Mouse (Mus musculus): ENCODE measurements around the gene Wnk3. TPM values are rescaled to one million over a fixed set of nuclear protein-coding genes. Genes with fewer than 3 reads are reported as not detected.

Wnk3 gene
- not detected in 2 replicates for total RNA-seq (2023)

GRCm38 (mm10) chrX:151197778-151198177 is at the start of gene Wnk3:
Gene Wnk3 (plus strand): TSS chrX:151198078.

GRCm38 (mm10) chrX:151343761-151344500 is 146.1 kb downstream of the Wnk3 start, which contains the start of gene Fam120c:
Gene Fam120c (plus strand): TSS chrX:151344175.

Other genes starting within 250 kb of the Wnk3 start
- gene Gnl3l, start 180.8 kb upstream of the Wnk3 start, total RNA-seq (2023): 15.3 and 18.6 TPM in 2 replicates
- 0.25 and 0.44 TPM in 2 replicates for gene Fgd1, start 151.9 kb upstream of the Wnk3 start, total RNA-seq (2023)
- 7.2 and 8.9 TPM in 2 replicates for gene Tsr2, start 101.5 kb upstream of the Wnk3 start, total RNA-seq (2023)
- gene Fam120c, start 146.1 kb downstream of the Wnk3 start, total RNA-seq (2023): 0.77 and 1.4 TPM in 2 replicates

All from neutrophil, adult 65 days (primary cell).